Mouse (Mus musculus): ENCODE measurements at regions not wholly inside any gene's neighbourhood (a gene's known extent, or its start where the extent isn't known, plus 50 kb on each side); places are given as distances from the start of the nearest gene placed in this dataset.

DNA sequence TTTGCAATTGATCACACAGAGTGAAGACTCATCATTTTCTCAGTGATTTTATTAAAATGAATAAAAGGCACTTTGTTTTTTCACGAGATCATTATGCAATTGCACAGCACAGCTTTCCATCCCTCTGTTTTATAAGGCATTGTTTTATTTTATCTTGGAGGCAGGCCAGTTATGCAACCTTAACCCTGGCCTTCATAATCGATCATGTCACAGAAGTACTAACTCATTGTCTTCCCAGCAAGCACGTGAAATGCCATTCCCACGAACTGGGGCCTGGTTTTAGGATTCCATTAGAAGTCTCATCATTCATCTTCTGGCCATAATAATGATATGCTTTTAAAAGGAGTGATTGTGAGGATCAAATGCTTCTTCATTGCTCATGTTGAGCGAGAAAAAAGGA is 355.5 kb upstream of the Gria3 start:
- DNase-seq = peak; percentile 0

DNA sequence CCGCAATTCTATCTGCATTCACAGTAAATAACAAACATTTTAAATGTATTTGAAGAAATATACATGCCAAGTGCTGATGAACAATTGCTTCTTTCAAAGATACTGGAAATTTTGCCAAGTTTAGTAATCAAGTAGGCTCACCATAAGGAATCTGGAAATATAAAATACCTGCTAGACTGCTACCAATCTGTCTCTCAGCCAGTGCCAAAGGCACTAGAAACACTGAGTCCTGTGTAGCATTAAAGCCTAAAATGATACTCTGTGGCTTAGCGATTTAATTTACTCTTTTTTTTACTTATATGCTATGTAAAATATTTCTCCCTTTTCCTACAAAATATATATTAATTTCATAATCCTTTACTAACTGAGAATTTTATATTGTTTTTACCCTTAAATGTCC is 347.8 kb upstream of the Gria3 start:
- DNase-seq = no peak

DNA sequence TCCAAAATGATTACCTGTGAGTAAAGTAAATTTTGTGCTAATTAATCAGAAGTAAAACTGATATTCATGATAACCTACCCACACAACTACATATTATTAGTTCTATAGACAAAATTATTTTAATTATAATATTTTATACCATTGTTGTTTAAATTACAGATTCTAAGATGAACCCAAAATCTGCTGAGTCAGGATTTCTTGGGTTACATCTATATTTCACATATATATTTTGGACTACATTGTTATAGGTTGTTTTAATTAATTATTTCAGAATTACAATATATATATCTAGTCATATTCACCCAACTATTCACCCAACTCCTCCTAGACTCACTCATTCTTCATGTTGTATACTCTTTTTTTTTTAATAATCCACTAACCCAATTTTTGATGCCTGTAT is 346.0 kb upstream of the Gria3 start:
- no peak for DNase-seq
